Mouse (Mus musculus): ENCODE data around the gene Myl6.
A peak's percentile ranks its signal among the peaks of the same experiment; 100 is the strongest.
"Not testable (repeated sequence)": the region's sequence is repeated elsewhere in the genome, so short reads cannot be mapped to it uniquely, and the experiment has no call there.

Myl6 gene

GRCm38 (mm10) chr10:128509831-128510230, 15.9 kb upstream of the Myl6 start:
- DNase-seq (ENCODE audit: low spot score), result no peak

- DNase-seq (ENCODE audit: low spot score), result no peak
Measured at GRCm38 (mm10) chr10:128509203-128509602, 15.3 kb upstream of the Myl6 start.

- no peak for DNase-seq (ENCODE audit: low spot score)
Measured at GRCm38 (mm10) chr10:128508260-128508659, 14.3 kb upstream of the Myl6 start.

GRCm38 (mm10) chr10:128505974-128506373, 12.0 kb upstream of the Myl6 start:
- no peak for DNase-seq (ENCODE audit: low spot score)

- DNase-seq (ENCODE audit: low spot score), result not testable (repeated sequence)
Measured at GRCm38 (mm10) chr10:128505371-128505667, 11.4 kb upstream of the Myl6 start.

GRCm38 (mm10) chr10:128504641-128505370, 10.9 kb upstream of the Myl6 start:
- DNase-seq (ENCODE audit: low spot score), result no peak

GRCm38 (mm10) chr10:128504012-128504411, 10.1 kb upstream of the Myl6 start:
- DNase-seq (ENCODE audit: low spot score), result no peak

- DNase-seq (ENCODE audit: low spot score), result no peak
Measured at GRCm38 (mm10) chr10:128503532-128503931, 9.6 kb upstream of the Myl6 start.

- DNase-seq (ENCODE audit: low spot score), result no peak
Measured at GRCm38 (mm10) chr10:128502341-128502740, 8.4 kb upstream of the Myl6 start.

- DNase-seq (ENCODE audit: low spot score), result peak; percentile 70
Measured at GRCm38 (mm10) chr10:128499116-128499671, 5.2 kb upstream of the Myl6 start.

GRCm38 (mm10) chr10:128498590-128498989, 4.6 kb upstream of the Myl6 start, which contains the start of gene Myl6b:
Gene Myl6b (minus strand): TSS chr10:128498685.
- peak; percentile 98 for DNase-seq (ENCODE audit: low spot score)

GRCm38 (mm10) chr10:128497134-128497737, 3.3 kb upstream of the Myl6 start:
- no peak for DNase-seq (ENCODE audit: low spot score)

GRCm38 (mm10) chr10:128496509-128497077, 2.6 kb upstream of the Myl6 start:
- DNase-seq (ENCODE audit: low spot score), result no peak

GRCm38 (mm10) chr10:128495903-128496302, 2.0 kb upstream of the Myl6 start:
- DNase-seq (ENCODE audit: low spot score), result no peak

- DNase-seq (ENCODE audit: low spot score), result no peak
Measured at GRCm38 (mm10) chr10:128495270-128495669, 1.3 kb upstream of the Myl6 start.

GRCm38 (mm10) chr10:128494667-128495245, 811 bp upstream of the Myl6 start:
- DNase-seq (ENCODE audit: low spot score), result no peak

GRCm38 (mm10) chr10:128493319-128493694, 638 bp downstream of the Myl6 start:
- DNase-seq (ENCODE audit: low spot score), result no peak

GRCm38 (mm10) chr10:128492633-128493311, 1.2 kb downstream of the Myl6 start:
- DNase-seq (ENCODE audit: low spot score), result peak; percentile 78

- not testable (repeated sequence) for DNase-seq (ENCODE audit: low spot score)
Measured at GRCm38 (mm10) chr10:128492051-128492450, 1.9 kb downstream of the Myl6 start.

- no peak for DNase-seq (ENCODE audit: low spot score)
Measured at GRCm38 (mm10) chr10:128491495-128491894, 2.5 kb downstream of the Myl6 start.

- DNase-seq (ENCODE audit: low spot score), result no peak
Measured at GRCm38 (mm10) chr10:128490912-128491311, 3.0 kb downstream of the Myl6 start.

- no peak for DNase-seq (ENCODE audit: low spot score)
Measured at GRCm38 (mm10) chr10:128490232-128490631, 3.7 kb downstream of the Myl6 start.

All from embryo, embryonic 10.5 days (tissue).